Mouse (Mus musculus) spleen, adult 2 months (tissue): ENCODE data around the gene Mrpl41. TPM values are rescaled to one million over a fixed set of nuclear protein-coding genes. Genes with fewer than 3 reads are reported as not detected.
"Not testable (repeated sequence)": the region's sequence is repeated elsewhere in the genome, so short reads cannot be mapped to it uniquely, and the experiment has no call there.

Experiments
- DNase-seq, 2 experiments: peaks; one replicate each; pipeline versions ENCODE4 v3.0.0 to v3.0.0-alpha.2; 2012 to 2021; ENCODE audit warnings: low spot score in 2 of 2, low read depth in 1 of 2
- H3K27ac ChIP-seq: fragments of 200-500 bp; 2 replicates; pipeline ENCODE4 v1.5.1; 2012; ENCODE audit warnings: low read length, inconsistent platforms; ENCODE audit not compliant: insufficient read depth
- H3K27me3 ChIP-seq: fragments of 200-500 bp; 2 replicates; pipeline ENCODE4 v1.6.1; 2012; ENCODE audit warnings: mild to moderate bottlenecking, moderate library complexity, low read length, inconsistent platforms; ENCODE audit not compliant: control insufficient read depth, insufficient read depth
- H3K36me3 ChIP-seq: fragments of 200-500 bp; 2 replicates; pipeline ENCODE4 v1.6.1; 2012; ENCODE audit warnings: mild to moderate bottlenecking, low read length, inconsistent platforms; ENCODE audit not compliant: control insufficient read depth, insufficient read depth
- H3K4me1 ChIP-seq: fragments of 200-500 bp; 2 replicates; pipeline ENCODE4 v1.6.1; 2011; ENCODE audit warnings: inconsistent platforms; ENCODE audit not compliant: control insufficient read depth, insufficient read depth, insufficient read length
- H3K4me3 ChIP-seq: fragments of 200-500 bp; 2 replicates; pipeline ENCODE4 v1.5.1; 2011; ENCODE audit warnings: mild to moderate bottlenecking, inconsistent platforms; ENCODE audit not compliant: insufficient read depth, insufficient read length; ENCODE audit errors: extremely low read depth
- CTCF ChIP-seq: fragments of 200-500 bp; IDR thresholded peaks from 2 replicates; pipeline ENCODE4 v1.5.1; 2011; ENCODE audit warnings: mild to moderate bottlenecking, inconsistent platforms; ENCODE audit not compliant: insufficient read depth, insufficient read length, insufficient replicate concordance; ENCODE audit errors: extremely low read depth
- POLR2A ChIP-seq: fragments of 200-500 bp; IDR thresholded peaks from 2 replicates; pipeline ENCODE4 v1.6.1; 2011; ENCODE audit warnings: low read depth, low read length, inconsistent platforms
- WGBS: fragments of 180-500 bp; shearing (Covaris S2); methylation state at CpG from one replicate; pipeline ENCODE4 v1.1.7; 2018; 5-methylcytosine and 5-hydroxymethylcytosine counted together
- polyA plus RNA-seq: library from polyadenylated mRNA; depleted of rRNA; stranded (reverse); fragments of >200 nt; gene quantifications from 2 replicates; pipeline ENCODE4 v1.2.3, GENCODE M21; 2012

Gene Mrpl41
- polyA plus RNA-seq, 1 experiment: 12.6 TPM

GRCm38 (mm10) chr2:24996471-24996870 lies 21.6 kb upstream of the Mrpl41 start:
- 92% methylated on average over 2 of the region's 2 CpGs for WGBS
- H3K27me3 ChIP-seq: no peaks in the 10 kb centered on the region
- H3K36me3 ChIP-seq: peaks cover 36% of the 10 kb centered on the region
- TF ChIP-seq POLR2A (no peak), CTCF (no peak)
- H3K27ac ChIP-seq: no peak overlapping the region
- H3K4me1 ChIP-seq: no peaks in the 10 kb centered on the region
- no peak for DNase-seq
- no peak overlapping the region for H3K4me3 ChIP-seq

- no peak for DNase-seq
- no peak overlapping the region for H3K4me3 ChIP-seq
- 92% methylated on average over 6 of the region's 6 CpGs for WGBS
- peaks cover 35% of the 10 kb centered on the region for H3K36me3 ChIP-seq
- H3K4me1 ChIP-seq: no peaks in the 10 kb centered on the region
- no peaks in the 10 kb centered on the region for H3K27me3 ChIP-seq
- H3K27ac ChIP-seq: no peak overlapping the region
- TF ChIP-seq POLR2A (no peak), CTCF (no peak)
Measured at GRCm38 (mm10) chr2:24995332-24995731, 20.4 kb upstream of the Mrpl41 start.

- 86% methylated on average over 2 of the region's 2 CpGs for WGBS
- Histone ChIP-seq H3K36me3 (peaks cover 33% of the 10 kb centered on the region), H3K4me3 (no peak overlapping the region), H3K4me1 (no peaks in the 10 kb centered on the region), H3K27ac (no peak overlapping the region), H3K27me3 (no peaks in the 10 kb centered on the region)
- DNase-seq: no peak
- TF ChIP-seq CTCF: no peak
- no peak for TF ChIP-seq POLR2A
Measured at GRCm38 (mm10) chr2:24987762-24988161, 12.9 kb upstream of the Mrpl41 start.

- Histone ChIP-seq H3K4me1 (peaks cover 5% of the 10 kb centered on the region; the same call in 1 of the 2 replicates), H3K27me3 (no peaks in the 10 kb centered on the region), H3K36me3 (peaks cover 13% of the 10 kb centered on the region), H3K27ac (no peak overlapping the region), H3K4me3 (no peak overlapping the region)
- no peak for TF ChIP-seq CTCF
- TF ChIP-seq POLR2A: no peak
- WGBS: 68% methylated on average over 5 of the region's 5 CpGs
- no peak for DNase-seq
Measured at GRCm38 (mm10) chr2:24976960-24977359, 2.1 kb upstream of the Mrpl41 start.

GRCm38 (mm10) chr2:24975704-24976297 lies 903 bp upstream of the Mrpl41 start, which contains the start of gene Pnpla7:
Pnpla7 (plus strand) TSS chr2:24976033.
- TF ChIP-seq POLR2A (no peak; the same call in none of the 2 replicates), CTCF (no peak)
- Histone ChIP-seq H3K36me3 (peaks cover 12% of the 10 kb centered on the region; the same call in 1 of the 2 replicates), H3K4me3 (peak within 1 kb of the TSS; percentile 89), H3K4me1 (peaks cover 5% of the 10 kb centered on the region; the same call in 1 of the 2 replicates), H3K27me3 (no peaks in the 10 kb centered on the region), H3K27ac (peak within 1 kb of the TSS; percentile 94)
- peak; percentile 80 to 87 for DNase-seq
- WGBS: under 1% methylated on average over 16 of the region's 16 CpGs

GRCm38 (mm10) chr2:24974452-24974851 lies 446 bp downstream of the Mrpl41 start:
- peaks cover 11% of the 10 kb centered on the region for H3K36me3 ChIP-seq
- H3K4me1 ChIP-seq, DNase-seq, H3K27me3 ChIP-seq: not testable (repeated sequence)
- peak overlapping the region; percentile 88 for H3K27ac ChIP-seq
- peak overlapping the region; percentile 89 for H3K4me3 ChIP-seq
- WGBS: under 1% methylated on average over 17 of the region's 17 CpGs

- 76% methylated on average over 4 of the region's 4 CpGs for WGBS
- no peaks in the 10 kb centered on the region for H3K27me3 ChIP-seq
- peaks cover 5% of the 10 kb centered on the region; the same call in 1 of the 2 replicates for H3K4me1 ChIP-seq
- H3K36me3 ChIP-seq: peaks cover 22% of the 10 kb centered on the region
- DNase-seq: no peak
- no peak overlapping the region for H3K27ac ChIP-seq
- TF ChIP-seq CTCF (no peak), POLR2A (no peak)
- H3K4me3 ChIP-seq: no peak overlapping the region
Measured at GRCm38 (mm10) chr2:24970386-24970785, 4.5 kb downstream of the Mrpl41 start.
